Mouse (Mus musculus) spleen, adult 12 weeks (tissue): ENCODE results near the gene Klhl3.

Experiments
- DNase-seq: peaks from one replicate; pipeline ENCODE4 v3.0.0; 2022; ENCODE audit warnings: low spot score

The Klhl3 gene

DNA sequence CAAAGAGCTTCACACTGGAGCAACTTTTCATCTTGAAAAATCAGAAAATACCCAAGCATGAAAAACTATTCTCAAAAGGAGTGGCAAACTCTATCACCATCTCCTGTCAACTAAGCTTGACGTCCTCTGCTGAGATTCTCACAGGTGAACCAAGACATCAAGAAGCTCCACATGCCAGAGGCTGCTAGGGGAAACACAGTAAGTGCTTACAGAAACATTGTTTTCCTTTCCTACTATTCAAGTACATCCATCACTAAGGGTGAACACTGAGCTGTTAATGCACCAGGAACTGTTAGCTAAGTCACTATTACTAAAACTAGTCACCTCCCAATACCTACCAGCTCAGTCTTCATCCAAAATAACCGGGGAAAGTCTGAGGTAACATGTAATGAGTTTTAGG lies 11.6 kb upstream of the Klhl3 start:
- DNase-seq, result no peak

DNA sequence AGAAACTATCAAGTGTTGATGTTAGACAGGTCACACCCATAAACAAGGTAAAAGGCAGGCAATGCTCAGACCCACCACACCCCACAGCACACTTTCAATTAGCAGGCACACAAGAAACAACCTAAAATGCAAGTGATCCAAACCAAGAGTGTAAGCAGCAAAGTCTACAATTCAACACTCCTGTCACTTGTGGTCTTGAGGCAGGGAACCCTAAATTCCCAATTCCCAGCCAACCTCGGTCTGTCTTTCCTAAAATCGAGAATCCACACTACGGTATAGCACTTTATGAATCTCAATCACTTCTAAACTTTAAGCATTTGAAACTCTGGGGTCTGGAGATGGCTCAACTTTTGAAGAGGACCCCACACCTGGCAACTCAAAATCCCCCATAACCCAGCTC lies 10.9 kb upstream of the Klhl3 start:
- no peak for DNase-seq

DNA sequence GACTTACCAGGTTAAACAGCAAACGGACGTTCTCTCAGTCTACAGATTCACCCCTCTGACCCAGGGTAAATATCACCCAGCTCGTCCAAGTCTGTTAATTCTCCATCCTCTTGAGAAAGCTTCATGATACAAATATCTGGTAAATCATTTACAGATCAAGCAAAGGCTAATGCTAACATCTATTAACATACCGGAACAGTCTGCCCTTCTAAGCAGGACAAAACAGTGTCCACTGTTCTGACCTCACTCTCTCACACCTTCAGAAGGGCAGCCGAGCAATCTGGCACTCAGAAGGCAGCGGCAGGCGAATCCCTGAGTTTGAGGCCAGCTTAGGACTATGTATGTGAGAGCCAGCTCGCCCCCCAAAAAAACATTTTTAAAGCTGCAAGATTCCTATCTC lies 10.0 kb upstream of the Klhl3 start:
- no peak for DNase-seq

DNA sequence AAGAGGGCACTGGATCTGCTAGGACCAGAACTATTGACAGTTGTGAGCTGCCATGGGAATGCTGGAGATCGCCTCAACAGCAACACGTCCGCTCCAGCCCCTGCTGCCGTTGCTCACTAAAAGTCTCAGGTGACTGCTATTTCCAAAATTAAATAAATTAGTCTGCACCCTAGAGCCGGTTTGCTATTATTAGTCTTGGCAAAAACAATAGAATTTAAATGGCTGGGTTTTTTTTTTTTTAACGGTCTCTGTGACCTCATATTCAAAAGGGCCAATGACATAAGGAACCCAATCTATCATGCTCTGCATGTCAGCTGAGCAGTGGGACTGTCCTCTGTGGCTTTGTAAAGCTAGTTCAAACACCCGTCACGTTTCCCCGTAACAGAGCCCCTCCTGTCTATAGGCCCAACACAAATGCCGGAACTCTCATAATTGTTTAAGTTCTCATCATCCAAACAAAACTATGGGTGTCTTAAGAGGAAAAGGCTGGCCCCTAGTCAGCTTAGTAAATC lies 9.4 kb upstream of the Klhl3 start:
- no peak for DNase-seq

DNA sequence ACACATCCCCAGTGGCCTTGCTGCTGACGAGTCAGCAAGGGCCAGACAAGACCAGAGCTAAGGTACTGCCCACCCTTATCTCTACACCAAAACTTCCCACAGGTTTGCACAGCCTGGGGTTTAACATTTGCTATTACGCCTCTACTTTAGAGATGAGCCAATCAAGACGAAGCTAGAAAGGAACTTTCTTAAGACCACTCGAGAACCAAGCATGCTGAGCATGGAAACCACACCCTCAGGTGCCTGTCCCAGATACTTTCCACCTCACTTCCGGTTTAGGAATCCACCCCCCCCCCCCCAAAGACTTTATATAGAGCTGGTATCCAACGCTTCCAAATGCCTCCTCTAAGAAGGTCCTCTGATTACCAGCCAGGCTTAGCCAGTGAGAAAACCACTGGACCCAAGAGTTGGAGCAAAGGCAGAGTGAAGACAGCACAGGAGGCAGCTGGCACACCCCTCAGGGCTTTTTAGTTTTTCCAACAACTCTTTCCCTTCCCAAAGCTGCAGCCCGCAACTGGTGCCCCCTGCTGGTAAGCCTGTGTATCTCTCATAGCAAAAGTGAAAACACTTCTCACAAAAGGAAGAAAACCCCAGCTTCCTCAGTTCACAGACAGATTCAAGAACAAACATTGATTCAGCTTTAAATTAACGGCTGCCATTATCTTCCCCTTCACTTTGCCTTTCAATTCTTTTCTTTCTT lies 4.1 kb upstream of the Klhl3 start:
- DNase-seq, result peak; percentile 23

DNA sequence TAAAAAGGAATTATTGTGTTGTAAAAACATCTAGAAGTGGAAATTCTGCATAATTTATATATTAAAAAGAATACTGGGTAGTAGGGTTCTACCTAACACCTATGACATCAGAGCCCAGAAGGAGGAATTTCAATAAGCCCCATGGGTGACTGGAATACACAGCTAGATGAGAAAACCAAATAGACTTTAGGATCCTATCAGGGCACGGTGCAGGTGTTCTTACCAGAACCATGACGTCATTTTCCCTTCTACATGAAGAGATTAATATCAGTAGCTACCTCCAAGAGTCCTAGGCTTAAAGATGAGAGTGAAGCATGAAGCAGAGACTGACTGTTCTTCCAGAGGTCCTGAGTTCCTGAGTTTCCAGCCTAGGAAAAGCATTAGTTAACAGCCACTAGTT lies 3.4 kb upstream of the Klhl3 start:
- DNase-seq, result no peak

DNA sequence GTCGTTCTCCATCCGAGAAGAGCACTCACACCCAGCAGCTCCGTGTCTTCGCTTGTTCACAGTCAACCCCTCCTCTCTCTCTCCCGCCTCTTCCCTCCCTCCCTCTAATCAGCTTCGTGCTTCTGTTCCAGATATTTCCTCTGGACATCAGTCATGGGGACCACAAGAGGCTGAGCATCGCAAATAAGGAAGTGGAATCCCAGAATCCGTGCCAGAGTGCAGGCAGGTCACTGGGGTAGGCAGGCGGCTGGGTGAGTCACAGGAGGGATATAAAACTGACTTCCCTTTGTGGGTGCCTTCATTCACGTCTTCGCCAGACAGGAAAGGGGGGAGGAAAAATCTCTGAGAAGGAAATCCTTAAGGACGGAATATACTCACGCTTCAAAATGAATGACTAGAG lies 1.8 kb upstream of the Klhl3 start:
- no peak for DNase-seq

DNA sequence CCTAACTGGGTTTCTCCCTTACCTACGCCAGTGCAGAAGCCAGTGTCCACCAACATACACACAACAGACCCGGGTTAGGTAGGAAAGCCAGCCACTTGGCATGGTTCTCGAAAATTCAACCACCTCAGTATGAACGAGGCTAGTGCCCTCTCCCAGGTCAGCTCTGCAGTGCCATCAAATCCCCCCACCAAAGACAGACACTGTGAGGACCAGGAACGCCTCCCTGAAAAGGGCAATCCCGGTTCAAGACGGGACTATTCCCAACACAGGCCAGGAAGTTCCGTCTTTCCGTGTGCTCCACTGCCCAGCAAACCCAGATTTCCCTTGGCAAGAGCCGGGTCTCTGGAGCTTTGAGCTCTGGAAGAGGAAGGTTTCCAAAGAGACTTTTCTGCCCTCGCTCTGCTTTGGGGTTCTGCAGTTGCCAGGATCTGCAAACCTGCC lies 771 bp downstream of the Klhl3 start:
- no peak for DNase-seq

DNA sequence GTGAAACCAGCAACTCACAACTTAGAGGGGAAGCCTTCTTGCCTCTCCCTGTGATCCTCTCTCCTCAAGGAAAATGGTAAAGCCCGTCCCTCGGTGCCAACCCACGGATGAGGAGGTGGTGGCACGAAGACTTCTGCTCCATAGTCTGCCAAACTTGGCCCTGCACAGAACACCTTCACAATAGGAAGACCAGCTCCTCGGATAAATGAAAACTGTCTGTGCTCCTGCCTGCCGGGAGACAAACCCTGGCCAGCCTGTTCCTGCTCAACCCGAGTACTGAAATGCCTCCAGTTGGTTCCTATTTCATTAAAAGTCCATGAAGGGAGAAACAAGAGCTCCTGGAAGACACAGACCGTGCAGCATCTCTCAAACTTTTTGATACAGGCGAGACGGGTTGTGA lies 1.2 kb downstream of the Klhl3 start:
- DNase-seq, result no peak

DNA sequence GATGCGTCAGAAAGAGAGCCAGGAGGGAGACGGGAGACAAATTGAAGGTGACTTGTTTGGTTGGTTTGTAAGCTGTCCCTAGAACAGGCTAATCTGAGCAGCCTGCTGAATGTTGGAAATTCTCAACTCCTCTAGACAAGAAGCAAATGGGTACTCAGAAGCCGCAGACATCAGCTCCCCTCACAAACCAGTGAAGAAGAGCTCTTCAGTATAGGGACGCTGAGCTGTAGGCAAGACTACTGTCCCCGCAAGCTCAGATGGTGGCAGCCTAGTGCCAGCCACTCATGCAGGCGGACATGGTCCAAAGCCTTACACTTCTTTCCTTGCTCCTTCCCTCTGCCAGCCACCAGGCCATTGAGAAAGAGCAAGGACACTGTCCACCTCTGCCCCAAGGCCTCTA lies 2.1 kb downstream of the Klhl3 start:
- DNase-seq, result no peak

DNA sequence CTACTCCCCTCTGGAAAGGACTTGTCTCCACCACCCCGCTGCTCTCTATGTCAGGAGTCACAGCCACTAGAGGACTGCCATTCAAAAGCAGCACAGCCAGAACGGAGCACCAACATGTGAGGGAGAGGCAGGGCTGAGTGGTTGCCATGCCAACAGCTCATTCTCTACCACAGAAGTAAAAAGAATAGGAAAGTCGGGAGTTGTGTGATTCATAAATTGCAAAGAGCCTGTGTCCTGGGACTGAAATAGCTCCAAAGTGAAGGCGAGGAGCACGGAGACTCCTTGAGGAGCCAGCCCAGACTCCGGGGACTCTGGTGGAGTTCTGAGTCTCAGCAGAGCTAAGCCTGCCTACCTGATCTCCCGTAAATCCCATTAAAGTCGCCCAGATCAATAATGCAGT lies 22.7 kb downstream of the Klhl3 start:
- no peak for DNase-seq

DNA sequence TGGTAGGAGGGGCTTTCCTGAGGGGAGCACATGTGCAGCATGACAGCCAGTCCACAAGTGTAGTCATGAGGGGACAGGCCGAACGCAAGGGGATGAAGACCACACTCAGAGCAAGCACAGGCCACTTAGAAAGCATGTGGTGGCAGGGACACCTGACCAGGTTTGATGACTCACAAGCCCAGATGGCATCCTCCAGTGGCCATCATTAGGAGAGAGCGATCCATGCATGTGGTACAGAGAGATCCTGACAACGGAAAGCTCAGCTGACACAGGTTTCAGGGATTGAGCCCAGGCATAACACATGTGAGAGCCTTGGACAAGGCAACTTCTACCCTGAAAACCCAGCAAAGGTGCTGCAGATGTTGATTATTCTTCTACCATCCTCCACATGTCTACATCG lies 29.0 kb downstream of the Klhl3 start:
- DNase-seq, result no peak

DNA sequence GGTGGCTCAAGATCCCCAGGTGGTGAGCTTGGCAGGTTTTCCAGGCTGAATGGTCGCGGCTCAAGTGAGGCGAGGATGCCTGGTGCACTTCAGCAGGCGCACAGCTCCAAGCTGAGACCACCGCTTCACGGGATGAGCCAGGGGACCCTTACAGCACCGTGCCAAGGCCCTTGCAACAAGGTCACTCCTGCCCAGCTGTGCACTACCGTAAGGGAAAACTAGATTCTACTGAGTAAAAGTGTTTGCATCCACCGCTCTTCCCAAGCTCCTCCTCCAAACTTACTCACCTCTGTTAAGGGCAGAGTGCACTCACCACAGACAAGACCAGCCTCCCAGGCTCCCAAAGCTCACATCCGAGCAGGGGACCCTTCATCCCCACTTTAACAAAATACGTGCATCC lies 29.9 kb downstream of the Klhl3 start:
- no peak for DNase-seq

DNA sequence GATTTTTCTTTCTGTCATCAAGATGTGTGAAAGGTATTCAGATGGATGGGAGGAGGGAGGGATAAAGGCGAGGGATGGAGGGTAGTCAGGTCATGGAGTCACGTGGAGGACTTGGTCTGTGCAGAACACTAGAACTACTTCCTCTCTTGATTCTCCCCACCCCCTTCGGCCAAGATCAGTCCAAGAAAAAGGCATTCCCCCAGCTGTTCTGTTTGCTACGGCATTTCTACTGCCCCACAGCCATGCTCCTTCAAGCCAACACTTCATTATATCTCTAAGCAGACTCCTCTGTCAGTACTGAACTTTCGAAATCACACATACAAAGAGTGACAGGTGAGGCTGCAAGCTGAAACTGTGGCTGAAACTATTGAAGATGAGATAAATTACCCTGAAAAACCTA lies 30.3 kb downstream of the Klhl3 start:
- no peak for DNase-seq

DNA sequence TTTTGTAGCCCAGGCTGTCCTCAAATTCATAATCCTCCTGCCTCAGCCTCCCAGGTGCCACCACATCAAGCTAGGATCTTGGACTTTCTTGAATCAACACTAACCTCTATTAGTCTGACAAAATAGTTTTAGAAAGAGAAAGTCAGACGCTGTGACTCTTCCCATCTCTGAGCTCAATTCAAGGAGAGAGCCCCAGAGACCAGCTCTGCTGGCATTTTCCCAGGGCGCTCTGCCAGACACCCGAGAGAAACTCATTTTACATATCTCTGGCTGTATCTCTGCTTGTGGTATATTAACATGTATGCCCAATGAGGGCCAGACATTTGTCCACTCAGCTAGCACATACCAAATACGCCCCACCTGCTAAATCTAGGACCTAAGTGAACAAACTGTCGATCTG lies 35.0 kb downstream of the Klhl3 start:
- DNase-seq, result no peak

DNA sequence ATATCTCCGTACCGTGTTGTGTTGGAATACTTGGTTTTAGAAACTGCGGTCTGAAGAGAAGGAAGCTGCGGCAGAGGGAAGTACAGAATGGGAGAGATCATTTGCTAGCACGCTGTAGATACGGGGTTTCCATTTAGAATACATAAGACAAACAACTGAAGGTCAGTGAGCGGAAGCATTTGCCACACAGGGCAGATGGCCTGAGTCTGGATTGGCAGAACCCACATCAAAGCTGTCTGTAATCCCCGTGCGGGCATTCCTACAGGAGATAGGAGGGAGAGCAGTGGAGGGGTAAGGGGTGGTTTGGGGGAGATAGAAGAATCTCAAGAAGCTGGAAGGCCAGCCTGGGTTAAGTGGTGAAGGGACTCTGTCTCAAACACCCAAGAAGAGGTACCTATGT lies 38.5 kb downstream of the Klhl3 start:
- no peak for DNase-seq

DNA sequence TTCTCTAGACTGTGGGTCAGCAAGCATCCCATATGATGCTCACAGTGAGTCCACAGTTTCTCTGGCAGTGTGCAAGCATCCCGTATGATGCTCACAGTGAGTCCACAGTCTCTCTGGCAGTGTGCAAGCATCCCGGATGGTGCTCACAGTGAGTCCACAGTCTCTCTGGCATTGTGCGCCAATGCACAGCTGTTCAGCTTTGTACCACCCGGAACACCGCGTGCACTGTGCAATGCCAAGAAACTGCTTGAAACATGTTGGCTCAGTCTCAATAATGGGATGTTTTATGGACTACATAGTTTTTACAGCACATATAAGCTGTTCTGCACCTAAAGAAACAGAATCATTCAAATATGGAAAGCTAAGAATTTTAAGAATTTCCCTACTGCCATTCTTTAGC lies 38.9 kb downstream of the Klhl3 start:
- DNase-seq, result no peak

DNA sequence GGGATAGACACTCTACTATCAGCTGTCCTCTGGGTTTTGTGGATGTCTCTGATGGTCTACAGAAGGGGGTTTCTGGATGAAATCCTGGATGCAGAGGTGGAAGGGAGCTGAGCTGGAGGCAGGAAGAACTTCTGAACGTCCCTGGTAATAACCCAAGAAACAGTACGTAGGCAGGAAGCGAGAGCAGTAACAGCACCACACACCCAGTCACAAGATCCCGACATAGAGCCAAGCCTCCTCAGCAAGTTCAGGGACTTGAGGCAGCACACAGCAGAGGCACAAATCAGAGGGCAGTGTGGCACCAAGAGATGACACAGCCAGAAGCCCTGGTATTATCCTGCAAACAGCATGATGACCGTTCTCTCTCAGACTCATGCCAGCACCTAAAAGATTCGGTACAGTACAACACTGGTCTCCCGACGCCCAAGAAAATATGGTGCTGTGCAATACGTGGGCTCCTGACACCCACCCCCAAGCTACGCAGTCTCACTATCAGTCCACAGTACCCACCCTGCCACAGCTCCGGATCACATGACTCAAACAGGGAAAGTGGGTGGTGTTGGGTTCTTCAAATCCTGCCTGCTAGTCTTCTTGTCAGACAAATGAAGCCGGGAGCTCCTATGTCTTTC lies 40.0 kb downstream of the Klhl3 start:
- no peak for DNase-seq

DNA sequence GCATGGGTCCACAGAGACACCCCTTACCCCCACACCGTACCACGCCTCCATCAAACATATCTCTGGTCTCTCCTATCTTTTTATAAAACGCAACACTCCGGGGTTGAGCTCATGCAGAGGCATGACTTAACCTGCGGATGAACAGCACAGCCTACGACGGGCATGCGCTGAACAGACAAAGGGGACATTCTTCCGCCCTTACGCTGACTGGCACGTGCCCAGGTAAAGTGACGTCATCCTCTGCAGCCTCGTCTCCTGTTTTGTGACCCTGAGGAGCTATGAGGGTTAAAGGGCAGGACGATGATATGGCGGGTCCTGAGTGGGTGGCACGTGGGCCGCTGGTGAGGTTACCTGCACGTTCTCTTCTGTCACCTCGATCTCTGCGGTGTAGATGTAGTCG lies 42.2 kb downstream of the Klhl3 start:
- no peak for DNase-seq

DNA sequence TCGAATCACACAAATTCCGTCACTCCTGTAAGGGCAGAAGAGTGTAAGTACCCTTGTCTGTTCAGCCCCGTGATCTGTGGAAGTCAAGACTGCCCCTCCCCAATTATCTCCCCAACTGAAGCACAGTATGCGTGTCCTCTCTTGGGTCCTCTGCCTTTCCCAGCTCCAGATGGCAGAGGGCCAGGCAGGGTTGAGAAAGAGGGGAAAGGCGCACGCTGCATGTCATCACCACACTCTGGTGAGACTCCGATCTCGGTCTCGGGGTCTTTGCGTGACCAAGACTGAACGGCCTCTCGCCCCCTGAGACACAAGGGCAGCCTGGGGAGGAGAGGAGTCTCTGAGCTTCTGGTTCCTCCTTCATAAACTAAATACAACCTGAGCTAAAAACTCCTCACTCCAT lies 42.9 kb downstream of the Klhl3 start:
- DNase-seq, result no peak

DNA sequence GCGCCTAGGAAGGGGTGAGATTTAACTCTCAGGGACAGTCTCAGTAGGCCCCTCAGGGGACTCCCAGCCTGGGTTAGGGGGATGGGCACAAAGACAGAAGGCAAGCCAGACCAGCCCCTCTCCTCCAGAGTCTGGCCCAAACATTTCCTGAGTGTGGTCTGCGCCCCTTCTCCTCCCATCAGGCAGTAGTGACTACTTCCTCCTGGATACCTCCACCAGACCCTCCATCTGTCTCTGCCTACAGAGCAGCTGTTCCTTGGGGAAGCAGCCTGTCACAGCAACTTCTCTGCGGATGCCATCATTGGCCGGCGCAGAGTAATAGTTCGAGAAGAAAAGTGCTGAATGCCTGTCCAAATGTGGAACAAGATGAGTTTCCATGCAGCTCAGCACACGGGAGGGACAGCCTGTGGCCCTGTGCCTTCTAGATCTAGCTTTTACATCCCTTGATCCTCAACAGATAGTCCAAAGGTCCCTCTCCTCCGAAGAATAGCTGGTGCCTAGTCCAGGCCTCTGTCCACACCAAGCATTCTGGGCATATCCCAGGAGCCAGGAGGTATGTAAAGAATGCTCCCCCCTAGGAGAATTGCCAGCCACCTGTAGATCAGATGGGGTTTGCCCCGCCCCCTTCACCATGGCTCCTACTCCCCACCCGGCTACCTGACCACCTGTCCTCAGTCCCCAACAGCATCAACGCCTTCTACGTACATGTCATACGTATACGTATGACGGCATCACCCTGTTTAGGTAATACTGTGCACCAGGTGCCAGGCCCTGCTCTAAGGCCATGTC lies 44.8 kb downstream of the Klhl3 start:
- no peak for DNase-seq

DNA sequence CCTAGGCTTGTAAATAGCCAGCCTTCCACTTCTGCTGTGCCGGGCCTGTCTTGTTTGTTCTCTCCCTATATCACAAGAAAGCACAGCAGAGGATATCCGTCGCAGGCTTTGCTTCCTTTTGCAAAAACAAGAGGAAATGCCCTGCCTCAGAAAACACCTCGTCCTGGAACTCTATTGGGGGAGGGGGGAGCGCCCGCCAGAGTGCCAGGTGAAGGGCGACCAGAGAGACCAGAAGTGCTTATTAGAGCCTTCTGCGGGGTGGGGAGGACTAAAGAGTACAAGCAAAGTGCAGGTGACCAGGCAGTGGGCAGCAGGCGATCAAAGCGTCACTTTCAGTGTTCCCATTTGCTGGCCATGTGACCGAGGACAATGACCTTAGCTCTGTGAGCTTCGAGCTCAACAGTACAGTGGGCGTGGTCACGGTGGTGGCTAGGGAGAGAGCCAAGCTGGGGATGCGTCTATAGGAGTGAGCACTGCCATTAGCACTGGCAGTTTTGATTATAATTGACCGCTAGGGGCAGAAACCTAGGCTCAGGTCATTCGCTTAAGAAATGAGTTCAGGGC lies 45.8 kb downstream of the Klhl3 start:
- DNase-seq, result peak; percentile 4
